ENCODE assay signal across 10 mouse cellular contexts in genomic region chr1:191956871-191957270, GRCm38 (mm10). TPM values are rescaled to one million over a fixed set of nuclear protein-coding genes. Genes with fewer than 3 reads are reported as not detected.
DNase-seq lines count a peak whose midpoint lies in the region; ATAC-seq and TF ChIP-seq lines count a peak whose summit lies in the region.
"Had no signal": no experiment of that assay in that cellular context is flagged by ENCODE, and none has a peak within 500 bp of the region (broad histone marks: within the 10 kb centered on the region; RNA-seq: fewer than 3 reads in every experiment).

No protein-coding gene starts in this region.

- no peak for TF ChIP-seq CTCF in lung, postnatal 0 days (IDR thresholded peaks at IDR 0.05)

- H3K4me2 ChIP-seq in heart, embryonic 11.5 days: no peak overlapping the region
- H3K4me2 ChIP-seq in lung, postnatal 0 days (replicated peaks; ENCODE audit: low read depth, low read length): peak overlapping the region; percentile 25
- no peak overlapping the region for H3K4me2 ChIP-seq in midbrain, embryonic 16.5 days (ENCODE audit: low read length)

- H3K4me1 ChIP-seq in heart, embryonic 11.5 days (ENCODE audit: control insufficient read depth, insufficient read depth, low read length): no peaks in the 10 kb centered on the region
- H3K4me1 ChIP-seq in lung, postnatal 0 days (ENCODE audit: insufficient read depth, low read depth, low read length): peaks cover 6% of the 10 kb centered on the region; the same call in 1 of the 2 replicates
- H3K4me1 ChIP-seq in midbrain, embryonic 16.5 days (ENCODE audit: control insufficient read depth, insufficient read depth, low read length): no peaks in the 10 kb centered on the region

- 85% methylated on average over 2 of the region's 2 CpGs for WGBS in heart, embryonic 11.5 days (ENCODE audit: insufficient replicate concordance)
- WGBS in lung, postnatal 0 days: 41% methylated on average over 2 of the region's 2 CpGs
- WGBS in midbrain, embryonic 16.5 days: 85% methylated on average over 2 of the region's 2 CpGs

- no peaks in the 10 kb centered on the region for H3K36me3 ChIP-seq in heart, embryonic 11.5 days (ENCODE audit: control insufficient read depth, insufficient read depth, low read length)
- H3K36me3 ChIP-seq in lung, postnatal 0 days (ENCODE audit: insufficient read depth, low read length): no peaks in the 10 kb centered on the region
- H3K36me3 ChIP-seq in midbrain, embryonic 16.5 days (ENCODE audit: control insufficient read depth, insufficient read depth, low read length): no peaks in the 10 kb centered on the region
- H3K36me3 ChIP-seq: G1E had no signal

- peak; percentile 97 for DNase-seq in heart, adult 11 months
- peak; percentile 22 to 51 for DNase-seq in cerebellum, postnatal 25 days
- peak; percentile 83 for DNase-seq in kidney, adult 18-20 months
- peak; percentile 54 for DNase-seq in lung, postnatal 0 days (ENCODE audit: low spot score)
- DNase-seq in gastrocnemius, postnatal 36 days: no peak
- no peak for DNase-seq in spleen, postnatal 4 days (ENCODE audit: low spot score in 2 of 2)
- DNase-seq: right cerebral cortex, postnatal 14 days had no signal

- H3K9me3 ChIP-seq in heart, embryonic 11.5 days (replicated peaks; ENCODE audit: control insufficient read depth, low read length): no peaks in the 10 kb centered on the region
- no peaks in the 10 kb centered on the region for H3K9me3 ChIP-seq in lung, postnatal 0 days (ENCODE audit: low read length)
- no peaks in the 10 kb centered on the region for H3K9me3 ChIP-seq in midbrain, embryonic 16.5 days (replicated peaks; ENCODE audit: control insufficient read depth, low read length, poor library complexity, severe bottlenecking)
- H3K9me3 ChIP-seq: G1E had no signal

- H3K9ac ChIP-seq in heart, embryonic 11.5 days (ENCODE audit: low read depth, low read length): no peak overlapping the region
- no peak overlapping the region for H3K9ac ChIP-seq in lung, postnatal 0 days (replicated peaks; ENCODE audit: low read depth)
- no peak overlapping the region for H3K9ac ChIP-seq in midbrain, embryonic 16.5 days (ENCODE audit: low read depth, low read length)

- no peak overlapping the region for H3K27ac ChIP-seq in heart, embryonic 11.5 days (ENCODE audit: low read depth, low read length)
- H3K27ac ChIP-seq in lung, postnatal 0 days (ENCODE audit: low read length): peak overlapping the region; percentile 85
- H3K27ac ChIP-seq in midbrain, embryonic 16.5 days (ENCODE audit: low read length): no peak overlapping the region

- intact Hi-C loops in gastrocnemius, postnatal 36 days (cut with DNase I): no loop called here

- H3K27me3 ChIP-seq in heart, embryonic 11.5 days (ENCODE audit: control insufficient read depth, insufficient read depth, low read length): no peaks in the 10 kb centered on the region
- H3K27me3 ChIP-seq in lung, postnatal 0 days (replicated peaks; ENCODE audit: insufficient read depth, low read length): no peaks in the 10 kb centered on the region
- H3K27me3 ChIP-seq in midbrain, embryonic 16.5 days (ENCODE audit: control insufficient read depth, insufficient read depth, low read depth, low read length): no peaks in the 10 kb centered on the region

- no peak for TF ChIP-seq EP300 in lung, postnatal 0 days (IDR thresholded peaks at IDR 0.05)

- H3K4me3 ChIP-seq in heart, embryonic 11.5 days (ENCODE audit: low read depth, low read length): no peak overlapping the region
- H3K4me3 ChIP-seq in lung, postnatal 0 days (ENCODE audit: low read depth, low read length): no peak overlapping the region
- no peak overlapping the region for H3K4me3 ChIP-seq in midbrain, embryonic 16.5 days (ENCODE audit: low read depth, low read length)

- no peak for ATAC-seq in heart, embryonic 11.5 days (replicated peaks; ENCODE audit: insufficient number of reproducible peaks, low FRiP score, low TSS enrichment)
- ATAC-seq in lung, postnatal 0 days: peak; percentile 41
- no peak for ATAC-seq in midbrain, embryonic 16.5 days

RNA-seq across cellular contexts. Expression of gene Rd3, which starts 20.3 kb away (rescaled TPM):
- polyA plus RNA-seq in heart, embryonic 11.5 days (2014; fragmentation: Nextera tagmentation; extraction: Ambion mirVana): 1.0 and 1.3 TPM in 2 replicates
- polyA plus RNA-seq in lung, postnatal 0 days (2015; fragmentation: Nextera tagmentation; extraction: Ambion mirVana): 3.7 and 4.6 TPM in 2 replicates
- under 1 TPM in 1 of 2 experiments, not detected in 1; 0.08 TPM for total RNA-seq in gastrocnemius, postnatal 36 days (2021)
- polyA plus RNA-seq in midbrain, embryonic 16.5 days (2015; fragmentation: Nextera tagmentation; extraction: Ambion mirVana): 2.5 and 3.0 TPM in 2 replicates
- total RNA-seq: G1E had no signal
- polyA plus RNA-seq: G1E had no signal

RNA-seq across cellular contexts. Expression of gene Slc30a1, which starts 50.3 kb away (rescaled TPM):
- polyA plus RNA-seq in heart, embryonic 11.5 days (2014; fragmentation: Nextera tagmentation; extraction: Ambion mirVana): 2.1 and 2.4 TPM in 2 replicates
- polyA plus RNA-seq in lung, postnatal 0 days (2015; fragmentation: Nextera tagmentation; extraction: Ambion mirVana): 5.2 and 5.6 TPM in 2 replicates
- total RNA-seq in gastrocnemius, postnatal 36 days (2021): 1 to 10 TPM; 5.6 to 7.7 TPM
- polyA plus RNA-seq in midbrain, embryonic 16.5 days (2015; fragmentation: Nextera tagmentation; extraction: Ambion mirVana): 2.3 and 2.8 TPM in 2 replicates

Comparison
In these comparisons a context has a peak if more than half of its experiments do, and no peak if none do; other contexts are left out.
1. DNase-seq: peak in heart, adult 11 months (single experiment), cerebellum, postnatal 25 days (2 of 2), kidney, adult 18-20 months (single experiment) and lung, postnatal 0 days (single experiment); none in gastrocnemius, postnatal 36 days (0 of 2) and spleen, postnatal 4 days (0 of 2).